Mouse (Mus musculus) layer of hippocampus, postnatal 36 days (tissue): ENCODE measurements around the gene Kcne4. TPM values are rescaled to one million over a fixed set of nuclear protein-coding genes. Genes with fewer than 3 reads are reported as not detected.
A peak's percentile ranks its signal among the peaks of the same experiment; 100 is the strongest.
"Not testable (repeated sequence)": the region's sequence is repeated elsewhere in the genome, so short reads cannot be mapped to it uniquely, and the experiment has no call there.

Source experiments
- DNase-seq, 2 experiments: peaks; one replicate each; pipeline ENCODE4 v3.0.0; 2022
- total RNA-seq, 2 experiments: library from RNA; stranded (reverse); gene quantifications; 2 replicates each; pipeline ENCODE4 v1.2.3; 2021

Gene Kcne4
- under 1 TPM; 0.68 to 0.80 TPM for total RNA-seq

- no peak for DNase-seq
Observed at GRCm38 (mm10) chr1:78816639-78817038, at the start of gene Kcne4. Gene Kcne4 (plus strand): TSS chr1:78816758.

- DNase-seq = no peak
Observed at GRCm38 (mm10) chr1:78781899-78782298, 34.7 kb upstream of the Kcne4 start.

DNA sequence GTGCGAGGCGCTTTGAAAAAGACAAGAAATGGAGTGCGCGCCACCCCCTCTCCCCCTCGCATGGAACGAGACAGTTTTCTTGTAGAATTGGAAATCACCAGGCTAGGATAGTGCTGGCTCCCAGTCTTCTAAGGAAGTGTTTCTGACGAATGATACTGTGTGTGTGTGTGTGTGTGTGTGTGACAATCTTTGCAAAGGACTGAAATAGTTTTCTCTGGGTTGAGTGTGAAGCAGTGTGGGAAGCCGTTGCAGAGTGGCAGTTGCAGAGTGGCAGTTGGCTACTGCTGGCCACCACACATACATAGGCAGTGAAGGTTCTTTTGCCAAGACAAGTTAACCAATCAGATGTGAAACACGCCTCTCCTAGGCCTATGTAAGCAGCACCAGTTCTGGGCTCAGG lies 31.6 kb upstream of the Kcne4 start:
- not testable (repeated sequence) for DNase-seq

DNA sequence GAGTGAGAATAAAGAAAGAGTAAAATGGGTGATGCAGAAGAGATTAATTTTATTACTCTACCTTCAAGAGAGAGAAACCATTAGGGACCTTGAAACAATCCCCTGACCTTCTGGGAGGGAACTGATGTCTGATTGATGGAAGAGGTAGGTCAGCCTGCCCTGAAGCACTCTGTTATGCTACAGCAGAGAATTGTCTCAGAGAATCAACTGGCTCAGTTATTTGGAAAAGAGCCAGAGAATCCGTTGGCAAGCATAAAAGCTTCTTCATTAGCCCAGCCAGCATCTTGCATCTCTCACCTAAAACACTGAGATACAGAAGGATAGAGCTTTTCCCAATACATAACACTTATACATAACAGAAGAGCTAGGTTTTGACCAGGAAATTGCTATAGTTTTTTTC lies 26.8 kb upstream of the Kcne4 start:
- DNase-seq = no peak

- DNase-seq = no peak
Observed at GRCm38 (mm10) chr1:78807428-78807827, 9.1 kb upstream of the Kcne4 start.

- DNase-seq = no peak
Observed at GRCm38 (mm10) chr1:78809819-78810218, 6.7 kb upstream of the Kcne4 start.

- DNase-seq = no peak
Observed at GRCm38 (mm10) chr1:78810904-78811303, 5.7 kb upstream of the Kcne4 start.

DNA sequence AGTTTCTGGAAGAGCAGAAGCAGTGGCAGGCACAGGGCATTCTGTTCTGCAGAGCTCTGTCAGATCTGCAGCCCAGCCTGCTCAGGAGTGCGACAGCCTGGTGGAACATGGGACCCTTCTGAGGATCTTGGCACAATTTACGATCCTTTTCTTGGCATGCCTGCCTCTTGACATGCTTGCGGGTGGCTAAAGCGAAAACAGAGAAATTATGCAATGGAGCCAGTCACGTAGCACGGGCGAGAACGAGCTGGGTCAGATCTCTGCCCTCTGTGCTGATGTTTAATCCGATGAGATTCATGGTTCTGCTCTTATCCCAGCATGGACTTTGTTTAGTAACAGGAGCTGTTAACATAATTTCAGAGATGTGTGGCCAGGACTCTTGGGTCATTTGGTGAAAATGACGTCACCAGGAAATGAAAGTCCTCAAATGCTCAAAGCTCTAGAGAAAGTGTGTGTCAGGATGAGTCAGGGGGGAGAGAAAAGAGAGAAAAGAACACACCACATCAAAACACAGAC lies 4.5 kb upstream of the Kcne4 start:
- no peak for DNase-seq

GRCm38 (mm10) chr1:78817756-78818155 lies 1.2 kb downstream of the Kcne4 start:
- no peak for DNase-seq

DNA sequence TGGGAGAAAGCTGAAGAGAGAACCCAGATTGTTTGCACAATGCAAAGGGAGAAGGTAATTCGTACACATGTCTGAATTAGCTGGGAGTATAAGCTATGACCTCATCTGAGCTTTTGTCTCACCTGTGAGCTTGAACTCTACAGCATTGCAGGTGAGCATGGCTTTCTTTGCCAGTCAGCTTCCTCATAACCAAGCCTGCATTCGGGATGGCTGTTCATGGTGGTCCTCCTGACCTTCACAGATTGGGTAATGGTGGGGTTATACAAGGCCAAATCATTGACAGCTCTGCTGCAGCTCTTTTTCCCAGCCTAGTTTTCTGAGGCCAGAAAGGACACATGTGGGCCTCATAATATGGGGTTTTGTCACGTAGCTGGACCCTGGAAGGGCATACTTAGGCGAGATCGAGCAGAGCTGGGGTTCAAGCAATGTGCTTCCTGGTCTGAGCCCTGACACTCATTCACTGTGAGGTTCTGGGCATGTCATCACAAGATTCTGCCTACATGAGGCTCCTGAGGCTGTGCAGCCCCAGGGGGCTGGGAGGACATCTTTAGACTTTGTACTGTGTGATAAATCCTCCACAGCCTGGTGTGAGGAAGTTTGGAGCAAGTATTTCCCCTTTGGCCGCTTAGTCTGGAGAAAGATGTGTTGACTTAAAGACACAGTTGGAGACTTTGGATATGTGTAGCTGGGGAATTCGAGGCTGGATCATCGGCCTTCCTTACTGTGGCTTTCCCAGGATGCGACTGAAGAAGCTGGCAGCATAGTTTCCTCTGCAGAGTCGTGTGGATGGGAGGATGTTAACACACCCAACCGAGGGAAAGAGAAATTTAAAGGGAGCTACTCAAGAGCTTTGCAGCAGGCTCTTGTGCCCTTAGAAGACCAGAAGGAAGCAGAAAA lies 2.3 kb downstream of the Kcne4 start:
- DNase-seq = no peak

DNA sequence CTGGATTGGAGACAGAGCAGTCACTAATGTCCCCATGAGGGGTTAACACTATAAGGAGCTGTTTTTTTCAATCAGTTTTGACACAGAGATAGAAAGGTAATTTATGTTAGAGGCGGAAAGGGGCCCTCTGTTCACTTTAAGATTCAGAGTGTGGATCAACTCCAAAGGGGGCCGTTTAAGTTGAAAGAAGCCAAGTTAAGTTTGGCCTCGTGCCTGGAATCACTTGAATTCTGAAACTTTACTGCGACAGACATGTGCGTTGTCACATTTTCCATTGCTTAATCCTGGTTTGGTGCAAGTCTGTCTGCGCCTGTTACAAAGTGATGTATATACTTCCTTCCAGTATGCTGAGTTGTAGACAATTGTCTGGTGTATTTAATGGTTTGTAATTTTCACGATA lies 3.0 kb downstream of the Kcne4 start:
- no peak for DNase-seq

DNA sequence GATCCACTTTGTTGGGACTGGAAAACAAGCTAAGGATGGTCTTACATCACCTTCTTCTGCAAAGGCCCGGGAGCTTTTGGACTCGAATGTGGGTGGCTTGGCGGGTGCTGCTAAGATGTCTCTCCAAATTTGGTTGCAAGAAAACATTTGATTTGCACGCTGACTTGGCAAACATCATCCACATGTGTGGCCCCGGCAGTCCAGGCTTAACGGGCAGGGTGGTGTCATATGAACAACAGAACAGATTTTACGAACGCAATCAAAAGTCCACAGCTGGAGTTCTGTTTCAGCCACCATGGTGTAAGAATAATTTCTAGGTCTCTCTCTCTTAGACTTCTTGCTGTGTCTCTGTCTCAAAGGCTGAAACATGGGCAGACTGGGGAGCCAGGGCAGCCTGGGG lies 3.6 kb downstream of the Kcne4 start:
- no peak for DNase-seq

DNA sequence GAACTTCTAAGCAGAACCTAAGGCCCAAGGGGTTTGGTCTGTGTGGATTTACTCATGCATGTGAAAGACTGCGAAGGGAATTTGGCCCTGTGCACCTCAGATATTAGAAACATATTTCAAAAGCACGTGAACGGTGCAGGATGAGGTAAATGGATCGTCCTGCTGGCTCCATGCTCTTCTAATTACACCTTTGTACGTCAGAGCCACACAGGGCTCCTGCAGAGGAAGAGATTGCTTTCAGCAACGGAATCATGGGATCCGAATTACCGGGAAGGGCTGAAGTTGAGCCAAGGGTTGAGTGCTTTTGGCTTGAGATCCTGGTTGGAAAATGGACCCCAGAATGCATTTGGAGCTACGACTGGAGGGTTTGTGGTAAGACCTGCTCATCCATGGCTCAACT lies 4.6 kb downstream of the Kcne4 start:
- DNase-seq = no peak

DNA sequence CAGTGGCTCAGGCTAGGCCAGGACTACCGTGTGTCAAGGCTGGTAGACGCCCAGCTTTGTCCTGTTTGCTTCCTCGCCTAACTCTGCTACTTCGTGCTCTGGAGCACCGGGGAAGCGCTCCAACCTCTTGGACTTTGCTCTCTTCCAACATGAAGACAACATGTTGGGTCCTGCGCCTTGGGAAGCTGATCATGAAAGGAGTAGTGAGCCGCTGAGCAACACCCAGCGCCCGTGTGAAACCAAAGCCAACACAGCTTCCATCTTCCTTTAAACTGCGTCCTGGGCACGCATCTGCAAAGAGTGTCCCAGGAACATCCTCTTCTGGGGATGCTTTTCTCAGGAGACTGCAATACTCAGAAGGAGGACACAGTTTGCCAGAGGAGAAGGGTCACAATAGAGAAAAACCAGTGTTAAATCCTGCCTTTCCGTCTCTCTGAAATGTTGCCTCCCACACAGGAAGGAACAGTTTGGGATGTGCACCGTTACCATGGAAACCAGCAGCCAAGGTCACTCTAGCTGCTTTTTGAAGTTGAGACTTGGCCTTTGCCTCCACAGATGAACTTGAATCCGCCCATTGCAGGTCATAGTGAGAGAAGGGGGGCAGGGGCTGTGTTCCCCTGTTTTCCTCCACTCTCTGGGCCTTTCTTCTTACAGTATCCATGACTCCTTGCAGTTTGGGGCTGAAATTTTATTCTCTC lies 5.3 kb downstream of the Kcne4 start:
- no peak for DNase-seq

- no peak for DNase-seq
Observed at GRCm38 (mm10) chr1:78825246-78825645, 8.7 kb downstream of the Kcne4 start.

GRCm38 (mm10) chr1:78838468-78838867 lies 21.9 kb downstream of the Kcne4 start:
- DNase-seq = no peak

DNA sequence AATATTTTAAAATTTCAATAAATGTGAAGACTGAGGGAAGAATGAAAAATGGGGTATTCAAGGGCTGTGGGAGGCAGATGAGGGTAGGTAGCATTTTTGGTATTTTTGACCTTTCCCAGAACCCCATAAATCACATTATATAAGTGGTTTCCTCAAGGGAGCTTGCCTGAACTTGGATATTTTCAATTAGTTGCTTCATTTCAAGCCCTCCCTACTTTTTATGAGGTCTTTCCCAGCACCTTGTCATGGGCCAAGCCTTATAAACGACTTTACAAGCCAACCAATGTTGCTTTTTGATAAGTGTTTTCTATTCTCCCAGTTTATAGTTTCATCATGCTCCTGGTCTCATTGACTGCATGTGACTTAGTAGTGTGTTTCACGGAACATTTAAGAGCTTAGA lies 24.2 kb downstream of the Kcne4 start:
- DNase-seq = no peak

DNA sequence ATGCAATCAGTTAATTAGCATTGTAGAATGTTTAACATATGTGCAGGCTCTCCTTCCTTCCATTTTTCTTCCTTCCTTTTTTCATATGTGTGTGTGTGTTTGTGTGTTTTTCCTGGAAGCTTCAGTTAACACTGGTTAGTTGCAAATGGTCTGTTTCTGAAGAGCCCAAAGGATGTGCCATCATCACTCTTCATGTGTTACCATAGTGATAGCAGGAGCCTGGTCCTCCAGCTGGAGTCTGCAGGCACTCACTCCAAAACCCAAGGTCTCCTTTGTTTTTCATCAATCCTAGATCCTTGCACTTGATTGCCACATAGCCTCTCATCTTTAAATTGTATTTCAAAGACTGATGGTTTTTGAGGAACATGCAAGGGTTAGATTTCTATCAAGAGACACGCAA lies 29.1 kb downstream of the Kcne4 start:
- DNase-seq = no peak

GRCm38 (mm10) chr1:78846471-78846870 lies 29.9 kb downstream of the Kcne4 start:
- DNase-seq = no peak

DNA sequence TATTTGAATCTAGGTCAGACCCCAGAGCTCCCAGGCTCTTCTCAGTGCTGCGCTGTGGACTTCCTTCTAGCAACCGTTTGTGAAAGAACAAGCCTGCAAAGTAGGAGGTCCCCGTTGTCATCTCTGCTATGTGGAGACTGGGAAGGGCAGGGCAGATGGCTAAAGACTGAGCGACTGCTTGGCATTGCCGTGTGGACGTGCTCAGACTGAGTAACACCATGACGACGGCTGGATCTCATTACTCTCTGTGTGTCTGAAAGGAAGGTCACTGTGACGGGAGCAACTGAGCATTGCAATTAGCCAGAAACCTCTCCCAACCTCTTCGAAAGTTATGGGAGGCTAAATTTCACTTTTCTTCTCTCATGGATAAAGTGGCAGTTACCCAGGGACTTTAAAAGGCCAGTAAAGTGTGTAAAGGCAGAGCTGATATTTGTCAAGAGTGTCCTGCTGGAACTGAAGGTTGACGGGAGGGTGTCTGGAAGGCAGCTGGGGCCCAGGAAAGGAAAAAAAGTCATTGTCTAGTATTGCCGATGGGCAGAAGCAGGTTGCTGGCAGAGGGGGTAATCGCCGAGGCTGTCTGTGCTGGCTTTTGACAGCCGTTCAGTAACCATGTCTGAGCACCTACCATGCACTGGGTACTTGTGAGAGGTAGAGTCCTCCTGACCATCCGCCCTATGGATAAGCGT lies 36.0 kb downstream of the Kcne4 start:
- peak in 1 of 2 experiments; percentile 6 for DNase-seq

GRCm38 (mm10) chr1:78853094-78853445 lies 36.5 kb downstream of the Kcne4 start:
- DNase-seq = no peak

DNA sequence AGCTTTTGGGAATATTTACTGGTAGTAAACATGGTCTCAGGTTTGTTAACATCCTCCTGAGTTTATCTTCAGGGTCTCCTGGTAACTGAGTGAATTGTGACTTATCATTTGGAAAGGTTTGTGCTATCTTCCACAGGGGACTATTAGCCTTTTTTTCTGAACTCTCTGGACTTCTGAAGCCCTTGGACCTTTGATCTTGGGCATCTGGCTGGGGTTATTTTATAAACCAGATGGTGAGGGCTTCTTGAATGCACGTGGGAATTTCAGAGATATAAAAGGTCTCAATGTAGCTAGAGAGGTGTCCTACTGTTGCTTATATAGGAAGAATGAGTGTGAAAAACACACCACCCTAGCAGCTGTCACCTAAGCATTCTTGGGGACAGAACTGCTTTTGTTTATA lies 37.7 kb downstream of the Kcne4 start:
- no peak for DNase-seq

DNA sequence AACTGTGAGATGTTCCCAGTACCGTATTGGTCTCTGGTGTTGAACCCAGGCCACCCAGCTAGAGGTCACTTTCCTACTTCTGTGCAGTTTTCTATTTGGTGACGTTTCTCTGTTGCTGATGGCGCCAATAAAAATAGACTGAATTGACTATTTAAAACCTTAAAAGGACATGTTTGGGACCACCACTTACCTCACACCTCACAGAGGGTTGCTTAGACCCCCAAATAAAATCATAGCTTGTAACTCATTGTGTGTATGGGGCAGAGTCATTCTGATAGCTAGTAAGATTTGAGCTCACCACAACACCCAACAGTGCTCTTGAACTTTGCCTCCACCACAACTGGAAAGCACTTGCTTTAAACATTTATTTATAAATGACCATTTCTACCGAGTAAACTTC lies 43.0 kb downstream of the Kcne4 start:
- no peak for DNase-seq
